ENCODE assay signal across 33 mouse cellular contexts in genomic region chr7:89327731-89328130, GRCm38 (mm10).
DNase-seq lines count a peak whose midpoint lies in the region; ATAC-seq and TF ChIP-seq lines count a peak whose summit lies in the region.
"Had no signal": no experiment of that assay in that cellular context is flagged by ENCODE, and none has a peak within 500 bp of the region (broad histone marks: within the 10 kb centered on the region; RNA-seq: fewer than 3 reads in every experiment).

No protein-coding gene starts in this region.

- ATAC-seq in kidney, postnatal 0 days (replicated peaks; ENCODE audit: low FRiP score, low read depth): 0 out of 2 replicates have a peak, but pooled peaks have one; percentile 49
- ATAC-seq in kidney, embryonic 14.5 days (ENCODE audit: low FRiP score, low TSS enrichment): no peak
- ATAC-seq in lung, embryonic 15.5 days (ENCODE audit: borderline replicate concordance, extremely low read depth, low FRiP score, low TSS enrichment): no peak
- peak; percentile 88 for ATAC-seq in intestine, embryonic 15.5 days
- no peak for ATAC-seq in midbrain, embryonic 14.5 days (ENCODE audit: low FRiP score, low TSS enrichment)
- ATAC-seq: forebrain, embryonic 15.5 days; hindbrain, postnatal 0 days had no signal

- peak overlapping the region; percentile 18; the same call in 1 of the 2 replicates for H3K4me2 ChIP-seq in kidney, postnatal 0 days (ENCODE audit: low read length)
- no peak overlapping the region for H3K4me2 ChIP-seq in kidney, embryonic 14.5 days (replicated peaks; ENCODE audit: low read depth, low read length)
- H3K4me2 ChIP-seq in lung, embryonic 15.5 days: no peak overlapping the region
- no peak overlapping the region for H3K4me2 ChIP-seq in intestine, embryonic 15.5 days (replicated peaks)
- no peak overlapping the region for H3K4me2 ChIP-seq in midbrain, embryonic 14.5 days (ENCODE audit: low read length)
- H3K4me2 ChIP-seq: embryonic facial prominence, embryonic 12.5 days; forebrain, embryonic 15.5 days; heart, embryonic 15.5 days; hindbrain, embryonic 12.5 days; limb, embryonic 12.5 days; midbrain, embryonic 11.5 days; neural tube, embryonic 12.5 days had no signal

- no peak for DNase-seq in kidney, postnatal 0 days (ENCODE audit: low spot score)
- DNase-seq in lung, postnatal 4 days: no peak
- no peak for DNase-seq in midbrain, embryonic 14.5 days
- no peak for DNase-seq in adrenal gland, postnatal 25 days
- DNase-seq: adrenal gland, postnatal 10 days; cerebellum, adult 11 months; cerebellum, adult 9-10 months; cerebellum, postnatal 36 days; embryo, embryonic 11 days; gastrocnemius, postnatal 25 days; heart, postnatal 36 days; kidney, postnatal 10 days; lung, postnatal 10 days; right cerebral cortex, adult 18-20 months; thymus, postnatal 14 days had no signal

- 68% methylated on average over 5 of the region's 5 CpGs for WGBS in kidney, postnatal 0 days
- WGBS in kidney, embryonic 14.5 days: 74% methylated on average over 5 of the region's 5 CpGs
- 64% methylated on average over 5 of the region's 5 CpGs for WGBS in lung, embryonic 15.5 days
- 66% methylated on average over 5 of the region's 5 CpGs for WGBS in intestine, embryonic 15.5 days
- 33% methylated on average over 5 of the region's 5 CpGs for WGBS in small intestine, adult 2 months
- 94% methylated on average over 5 of the region's 5 CpGs for WGBS in midbrain, embryonic 14.5 days

- H3K36me3 ChIP-seq in kidney, postnatal 0 days (ENCODE audit: insufficient read depth, low read length): no peaks in the 10 kb centered on the region
- H3K36me3 ChIP-seq in kidney, embryonic 14.5 days (ENCODE audit: control insufficient read depth, insufficient read depth, low read length): no peaks in the 10 kb centered on the region
- H3K36me3 ChIP-seq in lung, embryonic 15.5 days: no peaks in the 10 kb centered on the region
- H3K36me3 ChIP-seq in intestine, embryonic 15.5 days: peaks cover 5% of the 10 kb centered on the region; the same call in 1 of the 2 replicates
- H3K36me3 ChIP-seq in small intestine, adult 2 months (ENCODE audit: control insufficient read depth, insufficient read depth, low read length): no peaks in the 10 kb centered on the region
- no peaks in the 10 kb centered on the region for H3K36me3 ChIP-seq in midbrain, embryonic 14.5 days (ENCODE audit: control insufficient read depth, insufficient read depth, low read length)
- H3K36me3 ChIP-seq: heart, embryonic 15.5 days; hindbrain, embryonic 12.5 days; limb, embryonic 12.5 days; neural tube, embryonic 12.5 days had no signal

- no peak for TF ChIP-seq POLR2A in small intestine, adult 2 months (IDR thresholded peaks at IDR 0.05; ENCODE audit: low read depth, low read length)

- no peak for TF ChIP-seq CTCF in kidney, postnatal 0 days (IDR thresholded peaks at IDR 0.05; ENCODE audit: low read depth)
- TF ChIP-seq CTCF in small intestine, adult 2 months (IDR thresholded peaks at IDR 0.05; ENCODE audit: extremely low read depth, insufficient read length, insufficient replicate concordance, low read depth, low read length): no peak

- no peaks in the 10 kb centered on the region for H3K9me3 ChIP-seq in kidney, postnatal 0 days (replicated peaks; ENCODE audit: low read length)
- no peaks in the 10 kb centered on the region for H3K9me3 ChIP-seq in kidney, embryonic 14.5 days (ENCODE audit: control insufficient read depth, low read length)
- H3K9me3 ChIP-seq in lung, embryonic 15.5 days: no peaks in the 10 kb centered on the region
- no peaks in the 10 kb centered on the region for H3K9me3 ChIP-seq in intestine, embryonic 15.5 days
- H3K9me3 ChIP-seq in midbrain, embryonic 14.5 days (ENCODE audit: control insufficient read depth, low read length): no peaks in the 10 kb centered on the region
- H3K9me3 ChIP-seq: forebrain, embryonic 15.5 days; G1E; heart, embryonic 10.5 days; heart, embryonic 15.5 days; hindbrain, embryonic 12.5 days; limb, embryonic 12.5 days; neural tube, embryonic 12.5 days had no signal

- H3K4me3 ChIP-seq in kidney, postnatal 0 days (replicated peaks; ENCODE audit: low read depth, low read length): no peak overlapping the region
- H3K4me3 ChIP-seq in kidney, embryonic 14.5 days (ENCODE audit: low read length): no peak overlapping the region
- no peak overlapping the region for H3K4me3 ChIP-seq in lung, embryonic 15.5 days
- no peak overlapping the region for H3K4me3 ChIP-seq in intestine, embryonic 15.5 days (replicated peaks)
- H3K4me3 ChIP-seq in small intestine, adult 2 months (ENCODE audit: low read depth, low read length): no peak overlapping the region
- H3K4me3 ChIP-seq in midbrain, embryonic 14.5 days (replicated peaks; ENCODE audit: low read depth, low read length): no peak overlapping the region
- H3K4me3 ChIP-seq: embryonic facial prominence, embryonic 12.5 days; forebrain, embryonic 10.5 days; forebrain, embryonic 15.5 days; heart, embryonic 10.5 days; heart, embryonic 15.5 days; hindbrain, embryonic 12.5 days; left cerebral cortex, adult 2 months; limb, embryonic 12.5 days; myocyte; neural tube, embryonic 12.5 days had no signal

- H3K27ac ChIP-seq in kidney, postnatal 0 days: peak overlapping the region; percentile 58; the same call in 1 of the 2 replicates
- H3K27ac ChIP-seq in kidney, embryonic 14.5 days (ENCODE audit: low read depth, low read length): no peak overlapping the region; the same call in 1 of the 2 replicates
- peak overlapping the region; percentile 37 for H3K27ac ChIP-seq in lung, embryonic 15.5 days
- H3K27ac ChIP-seq in intestine, embryonic 15.5 days: peak overlapping the region; percentile 18; the same call in 1 of the 2 replicates
- H3K27ac ChIP-seq in small intestine, adult 2 months (ENCODE audit: insufficient read depth, low read depth, low read length): peak overlapping the region; percentile 32; the same call in 1 of the 2 replicates
- no peak overlapping the region for H3K27ac ChIP-seq in midbrain, embryonic 14.5 days (replicated peaks; ENCODE audit: low read depth, low read length)
- H3K27ac ChIP-seq: embryonic facial prominence, embryonic 12.5 days; forebrain, embryonic 10.5 days; forebrain, embryonic 15.5 days; heart, embryonic 10.5 days; heart, embryonic 15.5 days; hindbrain, embryonic 12.5 days; hindbrain, postnatal 0 days; left cerebral cortex, adult 2 months; limb, embryonic 12.5 days; liver, embryonic 14.5 days; neural tube, embryonic 12.5 days had no signal

- H3K27me3 ChIP-seq in kidney, postnatal 0 days (ENCODE audit: insufficient read depth, low read length): no peaks in the 10 kb centered on the region
- H3K27me3 ChIP-seq in kidney, embryonic 14.5 days (ENCODE audit: control insufficient read depth, insufficient read depth, low read length): no peaks in the 10 kb centered on the region
- H3K27me3 ChIP-seq in lung, embryonic 15.5 days: no peaks in the 10 kb centered on the region
- H3K27me3 ChIP-seq in intestine, embryonic 15.5 days (replicated peaks): no peaks in the 10 kb centered on the region
- H3K27me3 ChIP-seq in small intestine, adult 2 months (ENCODE audit: control insufficient read depth, insufficient read depth, low read length): no peaks in the 10 kb centered on the region
- H3K27me3 ChIP-seq in midbrain, embryonic 14.5 days (ENCODE audit: control insufficient read depth, insufficient read depth, low read length): no peaks in the 10 kb centered on the region
- H3K27me3 ChIP-seq: embryonic facial prominence, embryonic 12.5 days; forebrain, embryonic 15.5 days; heart, embryonic 15.5 days; hindbrain, embryonic 12.5 days; limb, embryonic 12.5 days; neural tube, embryonic 12.5 days had no signal

- H3K4me1 ChIP-seq in kidney, postnatal 0 days (replicated peaks; ENCODE audit: insufficient read depth, low read length): peaks cover 6% of the 10 kb centered on the region; the same call in 1 of the 2 replicates
- 0 out of 2 replicates have a peak, but pooled peaks cover 2% of the 10 kb centered on the region for H3K4me1 ChIP-seq in kidney, embryonic 14.5 days (ENCODE audit: control insufficient read depth, insufficient read depth, low read length)
- H3K4me1 ChIP-seq in lung, embryonic 15.5 days: no peaks in the 10 kb centered on the region
- peaks cover 2% of the 10 kb centered on the region; the same call in 1 of the 2 replicates for H3K4me1 ChIP-seq in intestine, embryonic 15.5 days (replicated peaks)
- H3K4me1 ChIP-seq in small intestine, adult 2 months (ENCODE audit: control insufficient read depth, insufficient read depth, insufficient read length, low read length): peaks cover 18% of the 10 kb centered on the region
- H3K4me1 ChIP-seq in midbrain, embryonic 14.5 days (ENCODE audit: control insufficient read depth, insufficient read depth, low read length): no peaks in the 10 kb centered on the region
- H3K4me1 ChIP-seq: embryonic facial prominence, embryonic 12.5 days; forebrain, embryonic 10.5 days; forebrain, embryonic 15.5 days; hindbrain, embryonic 12.5 days; limb, embryonic 12.5 days; neural tube, embryonic 12.5 days had no signal

- H3K9ac ChIP-seq in kidney, postnatal 0 days (ENCODE audit: low read depth, low read length): no peak overlapping the region
- H3K9ac ChIP-seq in kidney, embryonic 14.5 days (ENCODE audit: low read depth, low read length): no peak overlapping the region
- H3K9ac ChIP-seq in lung, embryonic 15.5 days: no peak overlapping the region
- no peak overlapping the region for H3K9ac ChIP-seq in intestine, embryonic 15.5 days
- no peak overlapping the region for H3K9ac ChIP-seq in midbrain, embryonic 14.5 days (replicated peaks; ENCODE audit: low read length)
- H3K9ac ChIP-seq: embryonic facial prominence, embryonic 12.5 days; forebrain, embryonic 15.5 days; heart, embryonic 15.5 days; hindbrain, embryonic 12.5 days; limb, embryonic 12.5 days; liver, embryonic 14.5 days; neural tube, embryonic 12.5 days had no signal

Comparison
In these comparisons a context has a peak if more than half of its experiments do, and no peak if none do; other contexts are left out.
1. ATAC-seq: peak in kidney, postnatal 0 days (single experiment) and intestine, embryonic 15.5 days (single experiment); none in kidney, embryonic 14.5 days (single experiment), lung, embryonic 15.5 days (single experiment) and midbrain, embryonic 14.5 days (single experiment).
2. H3K27ac ChIP-seq: peak in kidney, postnatal 0 days (single experiment), lung, embryonic 15.5 days (single experiment), intestine, embryonic 15.5 days (single experiment) and small intestine, adult 2 months (single experiment); none in kidney, embryonic 14.5 days (single experiment) and midbrain, embryonic 14.5 days (single experiment).